Mouse (Mus musculus) kidney, postnatal 36 days (tissue): ENCODE measurements at regions not wholly inside any gene's neighbourhood (a gene's known extent, or its start where the extent isn't known, plus 50 kb on each side); places are given as distances from the start of the nearest gene placed in this dataset.

Experiments used
- DNase-seq, 2 experiments: peaks; one replicate each; pipeline ENCODE4 v3.0.0; 2021 to 2022; ENCODE audit warnings: mixed read lengths in 2 of 2

DNA sequence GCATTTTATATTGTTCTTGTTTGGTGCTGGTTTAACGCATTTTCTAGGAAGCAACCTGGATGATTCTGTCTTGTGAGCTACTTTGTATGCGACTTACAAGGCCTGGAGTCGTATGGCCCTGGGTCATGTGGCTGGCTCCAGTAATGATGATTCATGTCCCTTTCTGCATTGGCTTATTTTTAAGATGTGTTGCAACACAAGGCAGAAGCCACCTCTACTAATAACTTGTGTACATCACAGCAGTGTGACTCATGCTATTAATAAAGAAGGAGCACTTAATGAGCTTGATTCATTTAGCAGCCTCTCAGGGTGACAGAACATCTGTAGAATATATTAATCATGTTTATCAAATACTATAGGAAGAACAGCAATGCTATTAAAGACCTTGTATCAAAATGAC is 84.0 kb downstream of the Slc5a7 start:
- DNase-seq: no peak

DNA sequence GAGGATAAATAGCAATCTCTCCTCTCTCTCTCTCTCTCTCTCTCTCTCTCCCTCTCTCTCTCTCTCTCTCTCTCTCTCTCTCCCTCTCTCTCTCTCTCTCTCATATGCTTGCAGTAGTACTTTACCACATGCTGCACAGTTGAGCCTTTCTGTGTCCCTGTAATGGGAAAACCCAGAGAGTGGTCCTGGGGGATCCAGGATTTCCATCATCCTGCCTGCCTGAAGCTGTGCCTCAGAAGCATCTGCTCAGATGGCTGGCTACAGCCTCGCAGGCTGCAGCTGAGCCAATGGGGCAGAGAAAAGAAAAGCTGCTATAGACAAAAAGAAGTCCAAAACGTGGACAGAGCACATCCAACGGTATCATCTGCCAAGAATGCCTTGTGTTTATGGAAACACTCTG is 97.1 kb downstream of the Slc5a7 start:
- DNase-seq: no peak

GRCm38 (mm10) chr17:54192231-54192573 is 106.6 kb downstream of the Slc5a7 start:
- DNase-seq: no peak

DNA sequence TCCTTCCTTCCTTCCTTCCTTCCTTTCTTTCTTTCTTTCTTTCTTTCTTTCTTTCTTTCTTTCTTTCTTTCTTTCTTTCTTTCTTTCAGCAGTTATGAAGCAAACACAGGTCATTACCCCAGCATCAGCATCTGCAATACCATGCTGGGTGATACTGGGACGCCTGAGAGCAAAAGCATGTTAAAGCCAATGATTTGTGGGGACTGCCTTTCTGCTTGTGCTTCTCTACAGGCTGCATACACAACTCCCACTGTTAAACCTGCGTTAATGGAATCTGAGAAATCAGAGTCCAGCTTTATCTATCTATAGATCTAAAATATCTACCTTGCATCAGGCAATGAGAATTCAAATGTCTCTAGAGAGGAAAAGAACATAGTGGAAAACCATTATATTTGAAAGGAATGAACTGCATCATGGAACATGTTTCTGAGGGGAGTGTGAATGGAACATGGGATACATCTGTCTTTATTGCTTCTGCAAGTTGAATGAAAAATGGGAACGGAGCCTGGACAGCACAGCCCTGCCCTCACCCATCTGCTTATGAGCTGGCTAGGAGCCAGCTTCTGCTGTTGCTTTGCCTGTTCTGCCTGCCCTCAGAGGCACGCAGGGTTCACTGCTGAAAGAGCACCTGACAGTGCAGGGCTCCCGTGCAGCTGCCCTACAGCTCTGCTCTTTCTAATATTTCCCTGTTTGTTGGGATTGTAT is 107.2 kb downstream of the Slc5a7 start:
- DNase-seq: peak; percentile 6 to 30

- no peak for DNase-seq
Measured at GRCm38 (mm10) chr17:54188997-54189553, 109.8 kb downstream of the Slc5a7 start.

GRCm38 (mm10) chr17:54182073-54182472 is 116.8 kb downstream of the Slc5a7 start:
- DNase-seq: no peak

DNA sequence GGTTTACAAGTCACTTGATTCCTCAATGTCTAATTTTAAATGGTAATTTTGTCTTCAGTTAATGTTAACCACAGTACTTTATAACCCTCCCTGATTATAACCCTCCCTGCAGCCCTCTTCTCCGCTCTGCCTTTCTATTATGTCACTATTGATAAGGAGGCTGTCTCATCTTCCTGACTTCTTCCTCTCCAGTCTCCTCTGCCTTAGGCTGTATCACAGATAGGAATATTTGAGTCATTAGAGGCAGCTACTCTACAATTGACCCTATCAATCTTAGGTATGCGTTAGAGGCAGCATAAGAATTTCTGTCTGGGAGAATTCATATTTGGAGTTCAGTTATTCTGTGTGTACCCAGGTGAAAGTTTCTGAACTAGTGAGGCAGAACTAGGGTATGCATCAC is 118.3 kb downstream of the Slc5a7 start:
- DNase-seq: no peak

DNA sequence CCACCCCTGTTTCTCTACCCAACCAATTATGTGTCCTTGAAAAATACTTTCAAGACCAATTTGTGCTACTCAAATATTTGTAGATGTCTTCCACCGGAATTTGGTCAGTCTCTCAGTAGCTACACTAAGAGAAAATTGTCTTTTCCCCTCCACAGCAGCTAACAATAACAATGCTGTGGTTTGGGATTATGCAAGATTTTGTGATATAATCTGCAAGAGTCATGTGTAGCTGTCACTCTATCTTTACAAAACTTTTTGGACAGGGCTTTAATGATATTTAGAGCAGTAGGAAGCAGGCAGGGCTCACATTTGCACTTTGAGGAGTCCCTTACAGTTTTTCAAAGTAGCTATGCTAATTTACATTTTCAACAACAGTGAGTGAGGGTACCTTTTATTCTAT is 128.1 kb downstream of the Slc5a7 start:
- DNase-seq: no peak

DNA sequence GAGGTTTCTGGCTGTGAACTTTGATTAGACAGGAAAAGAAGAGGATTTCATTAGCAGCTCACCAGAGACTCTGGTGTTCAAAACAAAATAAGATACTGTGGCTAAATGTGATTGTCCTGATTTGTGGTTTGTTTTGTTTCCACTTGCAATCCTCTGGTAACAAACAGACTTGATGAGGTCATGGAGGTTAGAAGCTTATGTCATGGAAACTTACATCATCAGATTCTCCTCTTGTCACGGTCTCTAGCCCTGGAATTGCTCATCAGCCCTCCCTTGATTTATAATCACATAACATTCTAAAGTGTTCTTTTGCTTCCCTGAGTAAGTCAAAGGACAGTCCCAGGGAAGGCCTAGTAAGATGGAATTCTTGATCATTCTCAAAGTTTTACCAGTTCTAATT is 130.8 kb downstream of the Slc5a7 start:
- no peak for DNase-seq

GRCm38 (mm10) chr17:54162383-54162782 is 136.5 kb downstream of the Slc5a7 start:
- no peak for DNase-seq

- DNase-seq: peak; percentile 7 to 12
Measured at GRCm38 (mm10) chr17:54158753-54159152, 140.1 kb downstream of the Slc5a7 start.

GRCm38 (mm10) chr17:54158330-54158729 is 140.5 kb downstream of the Slc5a7 start:
- DNase-seq: no peak

DNA sequence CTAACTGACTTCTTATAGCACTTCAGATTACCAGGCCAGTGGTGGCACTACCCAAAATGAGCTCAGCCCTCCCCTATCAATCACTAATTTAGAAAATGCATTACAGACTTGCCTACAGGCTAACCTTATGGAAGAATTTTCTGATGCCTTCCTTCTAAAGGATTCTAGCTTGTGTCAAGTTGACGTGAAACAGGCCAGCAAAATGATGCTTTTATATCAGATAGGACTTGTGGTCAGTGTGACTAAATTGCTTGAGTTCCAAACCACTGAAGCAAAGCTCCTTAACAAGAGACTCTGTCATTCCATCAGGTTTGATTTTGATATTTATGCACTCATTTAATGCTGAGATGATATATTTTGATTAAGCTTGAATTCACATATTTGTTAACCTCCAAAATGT is 143.0 kb downstream of the Slc5a7 start:
- DNase-seq: no peak

- no peak for DNase-seq
Measured at GRCm38 (mm10) chr17:54154536-54154935, 144.3 kb downstream of the Slc5a7 start.
